Mouse (Mus musculus): Measurements from ENCODE around the gene Ccdc57. TPM values are rescaled to one million over a fixed set of nuclear protein-coding genes. Genes with fewer than 3 reads are reported as not detected.
"Not testable (repeated sequence)": the region's sequence is repeated elsewhere in the genome, so short reads cannot be mapped to it uniquely, and the experiment has no call there.

Ccdc57 gene
- total RNA-seq, 2 experiments from 2014 or later = 8.4 to 10.8 TPM

GRCm38 (mm10) chr11:120820546-120820945 is 112.1 kb downstream of the Ccdc57 start:
- DNase-seq = no peak

- no peak for DNase-seq
Observed at GRCm38 (mm10) chr11:120819556-120819955, 113.1 kb downstream of the Ccdc57 start.

- no peak for DNase-seq
Observed at GRCm38 (mm10) chr11:120818251-120818650, 114.4 kb downstream of the Ccdc57 start.

GRCm38 (mm10) chr11:120817358-120817757 is 115.3 kb downstream of the Ccdc57 start:
- DNase-seq = no peak

- no peak for DNase-seq
Observed at GRCm38 (mm10) chr11:120812068-120812467, 120.6 kb downstream of the Ccdc57 start.

- peak; percentile 40 for DNase-seq
Observed at GRCm38 (mm10) chr11:120808010-120808409, 124.7 kb downstream of the Ccdc57 start.

GRCm38 (mm10) chr11:120805375-120806298 is 127.0 kb downstream of the Ccdc57 start:
- DNase-seq = no peak

- no peak for DNase-seq
Observed at GRCm38 (mm10) chr11:120804769-120805168, 127.9 kb downstream of the Ccdc57 start.

GRCm38 (mm10) chr11:120804274-120804673 is 128.4 kb downstream of the Ccdc57 start:
- no peak for DNase-seq

GRCm38 (mm10) chr11:120800061-120800904 is 132.4 kb downstream of the Ccdc57 start:
- peak; percentile 94 for DNase-seq

- no peak for DNase-seq
Observed at GRCm38 (mm10) chr11:120799316-120799890, 133.3 kb downstream of the Ccdc57 start.

GRCm38 (mm10) chr11:120798244-120798643 is 134.4 kb downstream of the Ccdc57 start:
- DNase-seq = no peak

GRCm38 (mm10) chr11:120796614-120796946 is 136.1 kb downstream of the Ccdc57 start:
- DNase-seq = no peak

- peak; percentile 99 for DNase-seq
Observed at GRCm38 (mm10) chr11:120795756-120796613, 136.7 kb downstream of the Ccdc57 start, which contains the start of gene Dus1l. TSS of gene Dus1l (minus strand) at chr11:120796403.

- no peak for DNase-seq
Observed at GRCm38 (mm10) chr11:120792652-120793051, 140.0 kb downstream of the Ccdc57 start.

GRCm38 (mm10) chr11:120789810-120790209 is 142.9 kb downstream of the Ccdc57 start:
- no peak for DNase-seq

- no peak for DNase-seq
Observed at GRCm38 (mm10) chr11:120789355-120789754, 143.3 kb downstream of the Ccdc57 start.

- not testable (repeated sequence) for DNase-seq
Observed at GRCm38 (mm10) chr11:120788460-120788859, 144.2 kb downstream of the Ccdc57 start.

- DNase-seq = no peak
Observed at GRCm38 (mm10) chr11:120785145-120785544, 147.5 kb downstream of the Ccdc57 start.

- DNase-seq = peak; percentile 92
Observed at GRCm38 (mm10) chr11:120784064-120784791, 148.4 kb downstream of the Ccdc57 start, which contains the start of the genes Rfng and Gps1. TSS of gene Rfng (minus strand) at chr11:120784207. TSS of gene Gps1 (plus strand) at chr11:120784272.
